Mouse (Mus musculus) embryonic facial prominence, embryonic 11.5 days (tissue): ENCODE measurements around the gene Dnaaf1. TPM values are rescaled to one million over a fixed set of nuclear protein-coding genes. Genes with fewer than 3 reads are reported as not detected.

ENCODE experiments used
- ATAC-seq: fragments of 200-750 bp; cut with Nextera tagmentation; replicated peaks from 2 replicates; pipeline ENCODE4 v1.8.0; 2017; ENCODE audit warnings: low read depth; ENCODE audit not compliant: insufficient number of reproducible peaks, low FRiP score, low TSS enrichment
- DNase-seq: peaks from one replicate; pipeline ENCODE4 v3.0.0-alpha.2; 2015; ENCODE audit warnings: low spot score
- H3K27ac ChIP-seq: fragments of 300-500 bp; sonication (generic); replicated peaks from 2 replicates; pipeline ENCODE4 v1.5.1; 2014; ENCODE audit warnings: mild to moderate bottlenecking, low read depth, low read length, control low read depth
- H3K27me3 ChIP-seq: fragments of 300-500 bp; sonication (generic); 2 replicates; pipeline ENCODE4 v1.6.1; 2014; ENCODE audit warnings: mild to moderate bottlenecking, low read length, moderate library complexity, mixed read lengths; ENCODE audit not compliant: control insufficient read depth, insufficient read depth
- H3K36me3 ChIP-seq: fragments of 300-500 bp; sonication (generic); replicated peaks from 2 replicates; pipeline ENCODE4 v1.6.1; 2014; ENCODE audit warnings: low read depth, mild to moderate bottlenecking, low read length, moderate library complexity, mixed read lengths; ENCODE audit not compliant: control insufficient read depth, insufficient read depth
- H3K4me1 ChIP-seq: fragments of 300-500 bp; sonication (generic); 2 replicates; pipeline ENCODE4 v1.6.1; 2014; ENCODE audit warnings: low read length, mixed read lengths; ENCODE audit not compliant: control insufficient read depth, insufficient read depth
- H3K4me2 ChIP-seq: fragments of 300-500 bp; sonication (generic); 2 replicates; pipeline ENCODE4 v1.6.1; 2014; ENCODE audit warnings: low read depth, mild to moderate bottlenecking, control low read depth, low read length, moderate library complexity
- H3K4me3 ChIP-seq: fragments of 300-500 bp; sonication (generic); 2 replicates; pipeline ENCODE4 v1.5.1; 2014; ENCODE audit warnings: low read depth, low read length, control low read depth
- H3K9ac ChIP-seq: fragments of 300-500 bp; sonication (generic); replicated peaks from 2 replicates; pipeline ENCODE4 v1.6.1; 2014; ENCODE audit warnings: mild to moderate bottlenecking, control low read depth, low read length
- H3K9me3 ChIP-seq: fragments of 300-500 bp; sonication (generic); replicated peaks from 2 replicates; pipeline ENCODE4 v1.6.1; 2016; ENCODE audit warnings: mild to moderate bottlenecking, low read length, inconsistent platforms, mixed read lengths; ENCODE audit not compliant: control insufficient read depth
- WGBS: fragments of 180-500 bp; shearing (Covaris S2); extraction: QIAGEN DNeasy Blood & Tissue Kit; methylation state at CpG from one replicate; pipeline ENCODE4 v1.1.7; 2014; 5-methylcytosine and 5-hydroxymethylcytosine counted together
- polyA plus RNA-seq: library from polyadenylated mRNA; unstranded; fragments of >200 nt; fragmentation: Nextera tagmentation; extraction: Ambion mirVana; gene quantifications from 2 replicates; pipeline ENCODE4 v1.2.1, GENCODE M21; 2014

Gene Dnaaf1
- 0.13 TPM in 1 of 2 replicates, not detected in the other for polyA plus RNA-seq

- H3K27me3 ChIP-seq, result peaks cover 4% of the 10 kb centered on the region; the same call in 1 of the 2 replicates
- H3K36me3 ChIP-seq, result no peaks in the 10 kb centered on the region
- H3K27ac ChIP-seq, result no peak within 1 kb of the TSS
- DNase-seq (peak; percentile 93), ATAC-seq (peak; percentile 78)
- H3K4me3 ChIP-seq, result peak within 1 kb of the TSS; percentile 78
- H3K9ac ChIP-seq, result peak within 1 kb of the TSS; percentile 68
- H3K9me3 ChIP-seq, result no peaks in the 10 kb centered on the region
- peak within 1 kb of the TSS; percentile 98 for H3K4me2 ChIP-seq
- under 1% methylated on average over 85 of the region's 97 CpGs for WGBS
- peaks cover 3% of the 10 kb centered on the region; the same call in 1 of the 2 replicates for H3K4me1 ChIP-seq
Observed at GRCm38 (mm10) chr8:119574437-119575365, at the start of gene Dnaaf1, which contains the start of gene Hsdl1. Dnaaf1 (plus strand) TSS chr8:119575235. Hsdl1 (minus strand) TSS chr8:119575183.

DNA sequence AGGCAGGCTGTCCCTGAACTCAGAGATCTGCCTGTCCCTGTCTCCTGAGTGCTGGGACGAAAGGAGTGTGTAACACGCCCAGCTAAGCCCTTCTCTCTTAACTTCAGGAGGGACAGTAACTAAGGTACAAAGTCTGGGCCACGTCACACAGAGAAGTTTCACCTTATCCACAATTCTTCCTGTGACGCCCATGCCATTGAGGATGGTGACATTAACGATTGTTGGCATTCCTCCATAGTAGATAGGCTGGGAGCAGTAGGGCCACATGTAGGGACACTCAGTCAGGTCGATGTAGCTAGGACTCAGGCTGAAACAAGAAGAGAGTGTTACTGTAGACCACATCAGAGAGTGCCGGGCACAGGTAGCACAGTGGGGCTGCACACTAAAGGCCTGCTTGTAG is 46.3 kb upstream of the Dnaaf1 start:
- 92% methylated on average over 7 of the region's 7 CpGs for WGBS
- Histone ChIP-seq H3K9ac (no peak overlapping the region), H3K4me1 (no peaks in the 10 kb centered on the region), H3K4me3 (no peak overlapping the region), H3K27me3 (no peaks in the 10 kb centered on the region), H3K36me3 (peaks cover 19% of the 10 kb centered on the region), H3K4me2 (no peak overlapping the region), H3K9me3 (no peaks in the 10 kb centered on the region), H3K27ac (no peak overlapping the region)
- DNase-seq, result no peak
- no peak for ATAC-seq

DNA sequence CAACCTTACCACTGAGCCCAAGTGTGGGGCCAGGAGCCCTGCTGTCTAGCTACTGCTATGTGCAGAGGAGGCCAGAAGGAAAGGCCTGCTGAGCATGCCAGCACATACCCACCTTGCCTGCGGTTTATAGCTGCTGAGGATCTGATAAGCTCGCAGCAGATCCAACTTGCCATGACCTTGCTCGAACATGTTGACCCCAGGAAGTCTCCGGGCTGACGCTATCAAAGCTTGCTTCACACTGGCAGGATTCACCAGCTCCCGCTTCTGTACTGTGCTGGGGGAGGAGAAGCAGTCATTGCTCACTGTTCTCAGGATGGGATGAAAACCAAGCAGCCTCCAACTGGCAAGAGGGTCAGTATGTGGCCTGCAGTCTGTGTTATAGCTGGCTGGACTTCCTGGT is 44.1 kb upstream of the Dnaaf1 start:
- no peak for ATAC-seq
- no peaks in the 10 kb centered on the region for H3K4me1 ChIP-seq
- 90% methylated on average over 6 of the region's 6 CpGs for WGBS

DNA sequence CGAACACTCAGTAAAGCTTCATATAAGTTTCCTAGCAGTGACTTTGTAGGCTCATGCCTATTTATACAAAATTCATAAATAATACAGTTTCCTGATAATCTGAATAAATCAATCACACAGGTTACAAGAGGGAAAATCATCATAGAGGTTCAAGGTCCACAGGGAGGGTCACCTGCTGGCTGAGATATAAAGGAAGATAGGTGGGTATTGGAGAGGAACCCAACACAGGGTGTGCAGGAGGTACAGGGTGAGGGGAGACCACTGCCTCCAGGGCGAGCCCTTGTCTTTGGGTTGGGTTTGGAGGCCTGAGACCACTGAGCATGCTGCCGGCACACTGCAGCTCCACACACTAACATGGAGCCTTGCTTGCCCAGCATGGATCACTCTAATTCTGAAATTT is 43.6 kb upstream of the Dnaaf1 start:
- Histone ChIP-seq H3K27ac (no peak overlapping the region), H3K9ac (no peak overlapping the region), H3K9me3 (no peaks in the 10 kb centered on the region), H3K4me3 (no peak overlapping the region), H3K27me3 (no peaks in the 10 kb centered on the region), H3K4me1 (no peaks in the 10 kb centered on the region), H3K36me3 (peaks cover 12% of the 10 kb centered on the region), H3K4me2 (no peak overlapping the region)
- ATAC-seq (no peak), DNase-seq (no peak)
- WGBS, result 93% methylated on average over 3 of the region's 3 CpGs

More for the DNA sequence above, 44.1 kb upstream of the Dnaaf1 start:
- Histone ChIP-seq H3K4me3 (no peak overlapping the region), H3K27me3 (no peaks in the 10 kb centered on the region), H3K9ac (no peak overlapping the region), H3K27ac (no peak overlapping the region), H3K9me3 (no peaks in the 10 kb centered on the region), H3K4me2 (no peak overlapping the region), H3K36me3 (peaks cover 12% of the 10 kb centered on the region)
- no peak for DNase-seq

GRCm38 (mm10) chr8:119531973-119532372 is 43.1 kb upstream of the Dnaaf1 start:
- Histone ChIP-seq H3K4me1 (no peaks in the 10 kb centered on the region), H3K36me3 (peaks cover 12% of the 10 kb centered on the region), H3K4me2 (no peak overlapping the region), H3K9me3 (no peaks in the 10 kb centered on the region), H3K27ac (no peak overlapping the region), H3K27me3 (no peaks in the 10 kb centered on the region), H3K4me3 (no peak overlapping the region), H3K9ac (no peak overlapping the region)
- ATAC-seq, result no peak
- WGBS, result 93% methylated on average over 9 of the region's 9 CpGs
- no peak for DNase-seq

DNA sequence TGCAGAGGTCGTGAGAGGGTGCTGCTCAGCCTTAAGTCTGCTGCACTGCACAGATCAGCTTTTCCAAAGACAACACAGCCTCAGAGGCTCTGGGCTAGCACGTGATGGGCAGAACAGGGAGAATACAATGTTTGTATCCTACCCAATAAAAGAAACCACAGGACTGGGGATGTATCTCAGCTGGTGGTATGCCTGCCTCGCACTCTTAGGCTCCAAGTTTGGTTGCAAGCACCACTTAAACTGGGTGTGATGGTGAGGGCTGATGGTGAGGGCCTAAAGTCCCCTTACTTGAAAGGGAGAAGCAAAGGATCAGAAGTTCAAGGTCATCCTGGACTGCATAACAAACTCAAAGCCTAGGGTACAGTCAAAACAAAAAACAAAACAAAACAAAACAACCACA is 30.4 kb upstream of the Dnaaf1 start:
- H3K36me3 ChIP-seq, result peaks cover 9% of the 10 kb centered on the region
- WGBS, result 83% methylated on average over 3 of the region's 3 CpGs
- H3K9ac ChIP-seq, result no peak overlapping the region

DNA sequence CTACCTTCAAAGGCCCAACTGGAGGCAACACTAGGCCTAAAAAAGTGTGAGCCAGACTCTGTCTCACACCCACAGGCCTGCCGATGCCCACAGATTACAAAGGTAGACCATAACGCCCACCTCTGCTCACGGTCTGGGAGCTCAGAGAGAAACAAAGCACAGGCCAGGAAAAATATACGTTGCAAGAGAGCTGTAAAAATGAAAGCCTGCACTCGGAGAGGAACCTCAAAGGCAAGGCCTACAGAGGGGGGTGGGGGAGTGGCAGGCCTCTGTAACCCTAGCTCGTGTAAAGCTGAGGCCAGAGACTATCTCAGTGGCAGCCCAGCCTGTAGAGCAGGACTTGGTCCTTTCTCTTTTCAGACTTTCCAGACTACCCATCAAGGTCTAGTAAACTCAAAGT is 29.9 kb upstream of the Dnaaf1 start:
- H3K4me2 ChIP-seq, result no peak overlapping the region
- no peak for DNase-seq
- no peak overlapping the region for H3K27ac ChIP-seq
- no peak overlapping the region for H3K9ac ChIP-seq
- 77% methylated on average over 6 of the region's 6 CpGs for WGBS
- ATAC-seq, result no peak
- H3K36me3 ChIP-seq, result peaks cover 6% of the 10 kb centered on the region
- no peaks in the 10 kb centered on the region for H3K4me1 ChIP-seq
- H3K9me3 ChIP-seq, result no peaks in the 10 kb centered on the region
- H3K27me3 ChIP-seq, result no peaks in the 10 kb centered on the region
- H3K4me3 ChIP-seq, result no peak overlapping the region

More for the DNA sequence above, 30.4 kb upstream of the Dnaaf1 start:
- H3K4me1 ChIP-seq, result no peaks in the 10 kb centered on the region
- H3K4me3 ChIP-seq, result no peak overlapping the region
- H3K9me3 ChIP-seq, result no peaks in the 10 kb centered on the region
- H3K27me3 ChIP-seq, result no peaks in the 10 kb centered on the region
- no peak overlapping the region for H3K27ac ChIP-seq
- no peak overlapping the region for H3K4me2 ChIP-seq
- ATAC-seq (no peak), DNase-seq (no peak)

- Histone ChIP-seq H3K9me3 (no peaks in the 10 kb centered on the region), H3K4me3 (no peak overlapping the region), H3K36me3 (peaks cover 6% of the 10 kb centered on the region), H3K27me3 (no peaks in the 10 kb centered on the region), H3K4me2 (no peak overlapping the region), H3K9ac (no peak overlapping the region), H3K4me1 (no peaks in the 10 kb centered on the region), H3K27ac (no peak overlapping the region)
- WGBS, result 88% methylated on average over 6 of the region's 6 CpGs
- no peak for DNase-seq
- ATAC-seq, result no peak
Observed at GRCm38 (mm10) chr8:119545791-119546190, 29.2 kb upstream of the Dnaaf1 start.
